Mouse (Mus musculus) macrophage (primary cell): Measurements from ENCODE around the gene Zfp978. TPM values are rescaled to one million over a fixed set of nuclear protein-coding genes. Genes with fewer than 3 reads are reported as not detected.
"Not testable (repeated sequence)": the region's sequence is repeated elsewhere in the genome, so short reads cannot be mapped to it uniquely, and the experiment has no call there.

Source experiments
- H3K27ac ChIP-seq: fragments of 350-480 bp; formaldehyde crosslinking; 2 replicates; pipeline ENCODE4 v1.9.0; 2021
- H3K36me3 ChIP-seq: fragments of 350-480 bp; formaldehyde crosslinking; 2 replicates; pipeline ENCODE4 v1.9.0; 2021; ENCODE audit errors: inconsistent target
- H3K4me3 ChIP-seq: fragments of 350-480 bp; formaldehyde crosslinking; 2 replicates; pipeline ENCODE4 v1.9.0; 2021; ENCODE audit errors: inconsistent target
- H3K79me2 ChIP-seq: fragments of 350-480 bp; formaldehyde crosslinking; 2 replicates; pipeline ENCODE4 v1.9.0; 2021; ENCODE audit errors: inconsistent target
- WGBS: methylation state at CpG from one replicate; pipeline ENCODE4 v1.1.7; 2026; ENCODE audit warnings: inconsistent platforms; ENCODE audit not compliant: missing documents; 5-methylcytosine and 5-hydroxymethylcytosine counted together
- polyA plus RNA-seq: library from polyadenylated mRNA; stranded (reverse); fragments of 250-400 nt; gene quantifications from 3 replicates; pipeline ENCODE4 v1.2.4, GENCODE M21; 2018; ENCODE audit warnings: inconsistent platforms

The Zfp978 gene
- polyA plus RNA-seq, 1 experiment from 2014 or later, result not detected

- H3K36me3 ChIP-seq, H3K4me3 ChIP-seq, H3K27ac ChIP-seq, H3K79me2 ChIP-seq: not testable (repeated sequence)
- 75% methylated on average over 3 of the region's 4 CpGs for WGBS
These were observed 13.8 kb upstream of the Zfp978 start for GRCm38 (mm10) chr4:147347300-147347699.

- H3K36me3 ChIP-seq, H3K4me3 ChIP-seq, H3K79me2 ChIP-seq, H3K27ac ChIP-seq: not testable (repeated sequence)
- 80% methylated on average over 1 of the region's 3 CpGs for WGBS
These were observed 13.2 kb upstream of the Zfp978 start for GRCm38 (mm10) chr4:147347880-147348279.

GRCm38 (mm10) chr4:147348401-147348800, 12.7 kb upstream of the Zfp978 start:
- not testable (repeated sequence) for H3K27ac ChIP-seq, H3K36me3 ChIP-seq, H3K79me2 ChIP-seq, H3K4me3 ChIP-seq
- 73% methylated on average over 2 of the region's 2 CpGs for WGBS

- not testable (repeated sequence) for H3K79me2 ChIP-seq, H3K4me3 ChIP-seq, H3K27ac ChIP-seq, H3K36me3 ChIP-seq
- 86% methylated on average over 19 of the region's 19 CpGs for WGBS
These were observed 12.0 kb upstream of the Zfp978 start for GRCm38 (mm10) chr4:147348906-147349686.

- 86% methylated on average over 9 of the region's 9 CpGs for WGBS
- H3K79me2 ChIP-seq, H3K36me3 ChIP-seq, H3K27ac ChIP-seq, H3K4me3 ChIP-seq: not testable (repeated sequence)
These were observed 11.3 kb upstream of the Zfp978 start for GRCm38 (mm10) chr4:147349687-147350415.

- not testable (repeated sequence) for H3K36me3 ChIP-seq, H3K4me3 ChIP-seq, H3K27ac ChIP-seq, H3K79me2 ChIP-seq
- 79% methylated on average over 2 of the region's 2 CpGs for WGBS
These were observed 10.6 kb upstream of the Zfp978 start for GRCm38 (mm10) chr4:147350541-147350940.

- 69% methylated on average over 7 of the region's 13 CpGs for WGBS
- H3K36me3 ChIP-seq, H3K79me2 ChIP-seq, H3K27ac ChIP-seq, H3K4me3 ChIP-seq: not testable (repeated sequence)
These were observed 9.6 kb upstream of the Zfp978 start for GRCm38 (mm10) chr4:147351376-147351980.

- H3K36me3 ChIP-seq, H3K27ac ChIP-seq, H3K4me3 ChIP-seq, H3K79me2 ChIP-seq: not testable (repeated sequence)
- WGBS, result 87% methylated on average over 3 of the region's 4 CpGs
These were observed 7.5 kb upstream of the Zfp978 start for GRCm38 (mm10) chr4:147353626-147354025.

- not testable (repeated sequence) for H3K4me3 ChIP-seq, H3K36me3 ChIP-seq, H3K27ac ChIP-seq, H3K79me2 ChIP-seq
- WGBS, result no CpG with 5 or more reads among the region's 3 CpGs
These were observed 5.1 kb upstream of the Zfp978 start for GRCm38 (mm10) chr4:147356042-147356441.

- WGBS, result no CpG with 5 or more reads among the region's 2 CpGs
- not testable (repeated sequence) for H3K4me3 ChIP-seq, H3K36me3 ChIP-seq, H3K27ac ChIP-seq, H3K79me2 ChIP-seq
These were observed 3.9 kb upstream of the Zfp978 start for GRCm38 (mm10) chr4:147357195-147357594.

GRCm38 (mm10) chr4:147361872-147362271, 769 bp downstream of the Zfp978 start:
- not testable (repeated sequence) for H3K79me2 ChIP-seq, H3K36me3 ChIP-seq, H3K27ac ChIP-seq, H3K4me3 ChIP-seq
- no CpG with 5 or more reads among the region's 1 CpGs for WGBS

- H3K4me3 ChIP-seq, result not testable (repeated sequence)
- WGBS, result no CpG with 5 or more reads among the region's 2 CpGs
These were observed 8.5 kb downstream of the Zfp978 start for GRCm38 (mm10) chr4:147369564-147369963.

GRCm38 (mm10) chr4:147383199-147383598, 22.1 kb downstream of the Zfp978 start:
- H3K79me2 ChIP-seq, H3K4me3 ChIP-seq, H3K27ac ChIP-seq, H3K36me3 ChIP-seq: not testable (repeated sequence)
- 76% methylated on average over 2 of the region's 4 CpGs for WGBS

More at GRCm38 (mm10) chr4:147369564-147369963, 8.5 kb downstream of the Zfp978 start:
- H3K36me3 ChIP-seq, H3K79me2 ChIP-seq, H3K27ac ChIP-seq: not testable (repeated sequence)

GRCm38 (mm10) chr4:147397201-147397600, 36.1 kb downstream of the Zfp978 start:
- not testable (repeated sequence) for H3K36me3 ChIP-seq, H3K79me2 ChIP-seq, H3K4me3 ChIP-seq, H3K27ac ChIP-seq
- 99% methylated on average over 3 of the region's 3 CpGs for WGBS
